In the genomic region with DNA sequence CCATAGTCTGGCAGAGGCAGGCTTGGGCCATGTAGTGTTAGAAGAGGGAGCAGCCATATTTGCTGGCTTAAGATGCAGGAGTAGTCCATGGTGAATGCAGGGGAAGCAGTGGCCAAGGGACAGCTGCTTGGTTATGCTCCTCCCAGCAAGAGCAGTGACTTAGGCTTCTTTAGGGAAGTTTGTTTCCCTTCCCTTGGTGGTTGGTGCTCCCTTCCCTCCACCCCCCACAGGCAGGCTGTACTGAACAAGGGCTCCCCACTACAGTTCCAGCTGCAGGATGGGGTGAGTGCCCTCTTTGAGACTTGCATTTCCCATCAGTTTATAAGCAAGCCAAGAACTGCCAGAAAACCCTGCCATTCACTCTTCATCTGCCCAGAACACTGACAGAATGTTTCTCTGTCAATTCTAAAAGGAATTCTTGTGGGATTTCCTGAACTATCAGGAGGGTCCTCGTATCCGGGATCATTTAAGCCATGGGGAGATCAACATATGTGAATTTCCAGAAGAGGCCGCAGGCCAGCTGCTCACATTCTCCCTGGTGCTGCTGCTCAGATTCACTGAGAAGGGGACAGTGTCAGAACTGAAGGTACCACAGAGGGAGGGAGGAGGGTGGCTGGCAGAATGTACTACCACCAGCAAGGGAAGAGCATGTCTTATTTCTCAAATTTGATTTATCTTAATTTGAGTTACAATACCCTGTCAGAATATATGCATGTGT, we compare ENCODE assay signal across 13 mouse cellular contexts. TPM values are rescaled to one million over a fixed set of nuclear protein-coding genes. Genes with fewer than 3 reads are reported as not detected.
DNase-seq lines count a peak whose midpoint lies in the region; TF ChIP-seq lines count a peak whose summit lies in the region.
"Not testable (repeated sequence)": the region's sequence is repeated elsewhere in the genome, so short reads cannot be mapped to it uniquely, and the experiment has no call there.
"Had no signal": no experiment of that assay in that cellular context is flagged by ENCODE, and none has a peak within 500 bp of the region (broad histone marks: within the 10 kb centered on the region; RNA-seq: fewer than 3 reads in every experiment).

No protein-coding gene starts in this region.

- TF ChIP-seq CTCF in lung, adult 2 months (IDR thresholded peaks at IDR 0.05; ENCODE audit: insufficient read depth, low read length) = not testable (repeated sequence)

- DNase-seq in R1 (ENCODE audit: low read depth, low spot score) = peak; percentile 60
- DNase-seq in cerebellum, postnatal 10 days = peak; percentile 16 to 33
- peak; percentile 8 for DNase-seq in gastrocnemius, postnatal 14 days
- peak; percentile 4 for DNase-seq in kidney, adult 11 months
- DNase-seq in layer of hippocampus, postnatal 36 days = peak; percentile 18 to 33
- peak; percentile 12 for DNase-seq in lung, adult 2 months
- peak; percentile 5 to 17 for DNase-seq in right cerebral cortex, adult 2 months (ENCODE audit: low spot score in 2 of 2)
- peak; percentile 2 for DNase-seq in thymus, postnatal 10 days (ENCODE audit: low spot score in 2 of 2)

- TF ChIP-seq POLR2A in lung, adult 2 months (IDR thresholded peaks at IDR 0.05; ENCODE audit: borderline replicate concordance, extremely low read depth, low read depth, low read length) = not testable (repeated sequence)

- H3K4me3 ChIP-seq in lung, adult 2 months (replicated peaks; ENCODE audit: extremely low read depth, low read depth, low read length) = not testable (repeated sequence)

- WGBS in lung, adult 2 months = 73% methylated on average over 3 of the region's 3 CpGs

- not testable (repeated sequence) for H3K4me1 ChIP-seq in lung, adult 2 months (ENCODE audit: control insufficient read depth, insufficient read depth, low read length)

- intact Hi-C loops in gastrocnemius, postnatal 14 days (cut with DNase I; ENCODE audit: low total_unique reads) = not testable (repeated sequence)

RNA-seq across cellular contexts. Expression of gene Gm3435, which starts 11.7 kb away (rescaled TPM):
- total RNA-seq in gastrocnemius, postnatal 14 days (2021) = 1 to 10 TPM in 1 of 2 experiments, under 1 TPM in 1; 0.58 to 2.0 TPM
- total RNA-seq in layer of hippocampus, postnatal 36 days (2021) = 1 to 10 TPM; 5.4 to 7.7 TPM
- polyA plus RNA-seq in lung, adult 2 months (2012; rRNA removed) = 0.53 and 3.1 TPM in 2 replicates

RNA-seq across cellular contexts. Expression of gene Ermard, which starts 19.3 kb away (rescaled TPM):
- total RNA-seq in gastrocnemius, postnatal 14 days (2021) = 10 to 100 TPM; 19.0 to 25.1 TPM
- total RNA-seq in layer of hippocampus, postnatal 36 days (2021) = 10 to 100 TPM; 47.6 to 61.7 TPM
- polyA plus RNA-seq in lung, adult 2 months (2012; rRNA removed) = 31.6 and 50.8 TPM in 2 replicates

RNA-seq across cellular contexts. Expression of gene Tcte3, which starts 19.6 kb away (rescaled TPM):
- total RNA-seq in gastrocnemius, postnatal 14 days (2021) = under 1 TPM in 1 of 2 experiments, not detected in 1; 0.51 TPM
- 1 to 10 TPM in 1 of 2 experiments, not detected in 1; 1.1 TPM for total RNA-seq in layer of hippocampus, postnatal 36 days (2021)
- 0.19 TPM in 1 of 2 replicates, not detected in the other for polyA plus RNA-seq in lung, adult 2 months (2012; rRNA removed)
- total RNA-seq: neutrophil, adult 5-6 weeks had no signal
- polyA plus RNA-seq: midbrain, embryonic 12.5 days; thymus, adult 2 months had no signal

RNA-seq across cellular contexts. Expression of gene Gm3448, which starts 19.7 kb away (rescaled TPM):
- total RNA-seq in gastrocnemius, postnatal 14 days (2021) = under 1 TPM; 0.93 to 0.96 TPM
- 10 to 100 TPM in 1 of 2 experiments, 1 to 10 TPM in 1; 8.6 to 10.7 TPM for total RNA-seq in layer of hippocampus, postnatal 36 days (2021)
- 0.51 and 0.90 TPM in 2 replicates for polyA plus RNA-seq in lung, adult 2 months (2012; rRNA removed)

RNA-seq across cellular contexts. Expression of gene Gm3417, which starts 43.1 kb away (rescaled TPM):
- total RNA-seq in gastrocnemius, postnatal 14 days (2021) = not detected
- under 1 TPM in 1 of 2 experiments, not detected in 1; 0.60 TPM for total RNA-seq in layer of hippocampus, postnatal 36 days (2021)
- 0.73 and 1.2 TPM in 2 replicates for polyA plus RNA-seq in lung, adult 2 months (2012; rRNA removed)
- total RNA-seq: neutrophil, adult 5-6 weeks had no signal
- polyA plus RNA-seq: embryonic facial prominence, embryonic 11.5 days; hindbrain, embryonic 16.5 days; thymus, adult 2 months had no signal

Comparison
In these comparisons a context has a peak if more than half of its experiments do, and no peak if none do; other contexts are left out.
1. DNase-seq: peak in every context shown above with its lines; median percentile 60 in R1; 26 in layer of hippocampus, postnatal 36 days; 24 in cerebellum, postnatal 10 days; 12 in lung, adult 2 months; 11 in right cerebral cortex, adult 2 months; 8 in gastrocnemius, postnatal 14 days; 4 in kidney, adult 11 months; 2 in thymus, postnatal 10 days.